ENCODE assay signal across 16 mouse cellular contexts in genomic region chr8:122749333-122749958, GRCm38 (mm10). TPM values are rescaled to one million over a fixed set of nuclear protein-coding genes. Genes with fewer than 3 reads are reported as not detected.
DNase-seq lines count a peak whose midpoint lies in the region; ATAC-seq and TF ChIP-seq lines count a peak whose summit lies in the region.
"Had no signal": no experiment of that assay in that cellular context is flagged by ENCODE, and none has a peak within 500 bp of the region (broad histone marks: within the 10 kb centered on the region; RNA-seq: fewer than 3 reads in every experiment).

No protein-coding gene starts in this region.

- no peaks in the 10 kb centered on the region for H3K9me3 ChIP-seq in hindbrain, embryonic 12.5 days (replicated peaks)
- H3K9me3 ChIP-seq in neural tube, embryonic 13.5 days: no peaks in the 10 kb centered on the region
- H3K9me3 ChIP-seq: limb, embryonic 13.5 days had no signal

- ATAC-seq in hindbrain, embryonic 12.5 days (ENCODE audit: low FRiP score): no peak
- ATAC-seq in neural tube, embryonic 13.5 days (ENCODE audit: low read depth): no peak
- ATAC-seq: intestine, postnatal 0 days had no signal

- no peak for TF ChIP-seq POLR2A in cortical plate, adult 2 months (IDR thresholded peaks at IDR 0.05; ENCODE audit: extremely low read depth, insufficient read depth, low read length)

- no peaks in the 10 kb centered on the region for H3K36me3 ChIP-seq in hindbrain, embryonic 12.5 days
- no peaks in the 10 kb centered on the region for H3K36me3 ChIP-seq in neural tube, embryonic 13.5 days
- H3K36me3 ChIP-seq: limb, embryonic 13.5 days had no signal

- 0 out of 2 replicates have a peak overlapping the region, but pooled peaks have one; percentile 32 for H3K9ac ChIP-seq in hindbrain, embryonic 12.5 days
- peak overlapping the region; percentile 41 for H3K9ac ChIP-seq in neural tube, embryonic 13.5 days
- H3K9ac ChIP-seq: limb, embryonic 13.5 days had no signal

- peaks cover 8% of the 10 kb centered on the region for H3K4me1 ChIP-seq in cortical plate, adult 2 months (ENCODE audit: control insufficient read depth, insufficient read depth, low read length)
- H3K4me1 ChIP-seq in hindbrain, embryonic 12.5 days: peaks cover 46% of the 10 kb centered on the region
- H3K4me1 ChIP-seq in neural tube, embryonic 13.5 days (replicated peaks): peaks cover 81% of the 10 kb centered on the region

- no peak for TF ChIP-seq CTCF in left cerebral cortex, adult 2 months (IDR thresholded peaks at IDR 0.05)
- TF ChIP-seq CTCF in cortical plate, adult 2 months (IDR thresholded peaks at IDR 0.05; ENCODE audit: extremely low read depth, insufficient read depth, low read length): no peak

- WGBS in hindbrain, embryonic 12.5 days: 47% methylated on average over 6 of the region's 6 CpGs
- 33% methylated on average over 6 of the region's 6 CpGs for WGBS in neural tube, embryonic 13.5 days

- no peak for DNase-seq in left cerebral cortex, adult 2 months (ENCODE audit: extremely low spot score in 1 of 2, low spot score in 2 of 2)
- no peak for DNase-seq in left cerebral cortex, adult 8-10 months (ENCODE audit: low spot score in 2 of 2)
- no peak for DNase-seq in right cerebral cortex, adult 2 months (ENCODE audit: low spot score in 2 of 2)
- DNase-seq in heart, postnatal 10 days: no peak
- no peak for DNase-seq in gastrocnemius, postnatal 25 days
- DNase-seq: embryo, embryonic 11 days; gastrocnemius, adult 2 months; heart, adult 2 months; kidney, postnatal 36 days; lung, adult 2 months had no signal

- peaks cover 22% of the 10 kb centered on the region; the same call in 1 of the 2 replicates for H3K27me3 ChIP-seq in hindbrain, embryonic 12.5 days
- no peaks in the 10 kb centered on the region for H3K27me3 ChIP-seq in neural tube, embryonic 13.5 days

- intact Hi-C loops in left cerebral cortex, adult 2 months (cut with DNase I): no loop called here
- intact Hi-C loops in heart, postnatal 10 days (cut with DNase I): no loop called here

- peak overlapping the region; percentile 53 for H3K27ac ChIP-seq in left cerebral cortex, adult 2 months
- no peak overlapping the region for H3K27ac ChIP-seq in cortical plate, adult 2 months (ENCODE audit: insufficient read depth, low read length)
- H3K27ac ChIP-seq in hindbrain, embryonic 12.5 days: peak overlapping the region; percentile 62
- peak overlapping the region; percentile 99 for H3K27ac ChIP-seq in neural tube, embryonic 13.5 days (replicated peaks)
- H3K27ac ChIP-seq: gastrocnemius, adult 2 months; heart, adult 2 months; limb, embryonic 13.5 days had no signal

- no peak overlapping the region for H3K4me2 ChIP-seq in hindbrain, embryonic 12.5 days (replicated peaks)
- peak overlapping the region; percentile 48 for H3K4me2 ChIP-seq in neural tube, embryonic 13.5 days
- H3K4me2 ChIP-seq: limb, embryonic 13.5 days had no signal

- peak overlapping the region; percentile 66 for H3K4me3 ChIP-seq in left cerebral cortex, adult 2 months
- peak overlapping the region; percentile 93 for H3K4me3 ChIP-seq in cortical plate, adult 2 months (ENCODE audit: insufficient read depth, low read length)
- H3K4me3 ChIP-seq in hindbrain, embryonic 12.5 days: no peak overlapping the region
- no peak overlapping the region for H3K4me3 ChIP-seq in neural tube, embryonic 13.5 days
- H3K4me3 ChIP-seq: erythroblast, embryonic 14.5 days; gastrocnemius, adult 2 months; heart, adult 2 months; limb, embryonic 13.5 days had no signal

RNA-seq across cellular contexts. Expression of gene Acsf3, which starts 25.8 kb away (rescaled TPM):
- total RNA-seq in left cerebral cortex, adult 2 months (2021): 10 to 100 TPM; 22.8 to 23.3 TPM
- total RNA-seq in left cerebral cortex, adult 8-10 months (2022): 10 to 100 TPM; 22.7 to 28.2 (median 26.1) TPM
- 21.8 and 23.0 TPM in 2 replicates for polyA plus RNA-seq in cortical plate, adult 2 months (2012; rRNA removed)
- polyA plus RNA-seq in hindbrain, embryonic 12.5 days (2016; fragmentation: Nextera tagmentation; extraction: Ambion mirVana): 15.1 and 17.6 TPM in 2 replicates
- 15.6 and 17.1 TPM in 2 replicates for polyA plus RNA-seq in neural tube, embryonic 13.5 days (2015; fragmentation: Nextera tagmentation; extraction: Ambion mirVana)
- 10 to 100 TPM; 27.1 to 28.6 TPM for total RNA-seq in heart, postnatal 10 days (2021)
- 10 to 100 TPM; 12.9 to 13.3 TPM for total RNA-seq in gastrocnemius, postnatal 25 days (2021)

RNA-seq across cellular contexts. Expression of gene Cbfa2t3, which starts 50.5 kb away (rescaled TPM):
- total RNA-seq in left cerebral cortex, adult 2 months (2021): 10 to 100 TPM; 32.8 to 48.8 TPM
- total RNA-seq in left cerebral cortex, adult 8-10 months (2022): 10 to 100 TPM; 21.6 to 26.5 (median 24.1) TPM
- polyA plus RNA-seq in cortical plate, adult 2 months (2012; rRNA removed): 8.6 and 9.1 TPM in 2 replicates
- polyA plus RNA-seq in hindbrain, embryonic 12.5 days (2016; fragmentation: Nextera tagmentation; extraction: Ambion mirVana): 17.1 and 17.3 TPM in 2 replicates
- 21.2 and 22.2 TPM in 2 replicates for polyA plus RNA-seq in neural tube, embryonic 13.5 days (2015; fragmentation: Nextera tagmentation; extraction: Ambion mirVana)
- total RNA-seq in heart, postnatal 10 days (2021): 10 to 100 TPM; 22.2 to 24.5 TPM
- 10 to 100 TPM; 19.0 to 27.8 TPM for total RNA-seq in gastrocnemius, postnatal 25 days (2021)

Comparison
In these comparisons a context has a peak if more than half of its experiments do, and no peak if none do; other contexts are left out.
1. H3K4me3 ChIP-seq: peak in left cerebral cortex, adult 2 months (single experiment) and cortical plate, adult 2 months (single experiment); none in hindbrain, embryonic 12.5 days (single experiment) and neural tube, embryonic 13.5 days (single experiment).